ENCODE assay signal across 22 mouse cellular contexts in the genomic region with DNA sequence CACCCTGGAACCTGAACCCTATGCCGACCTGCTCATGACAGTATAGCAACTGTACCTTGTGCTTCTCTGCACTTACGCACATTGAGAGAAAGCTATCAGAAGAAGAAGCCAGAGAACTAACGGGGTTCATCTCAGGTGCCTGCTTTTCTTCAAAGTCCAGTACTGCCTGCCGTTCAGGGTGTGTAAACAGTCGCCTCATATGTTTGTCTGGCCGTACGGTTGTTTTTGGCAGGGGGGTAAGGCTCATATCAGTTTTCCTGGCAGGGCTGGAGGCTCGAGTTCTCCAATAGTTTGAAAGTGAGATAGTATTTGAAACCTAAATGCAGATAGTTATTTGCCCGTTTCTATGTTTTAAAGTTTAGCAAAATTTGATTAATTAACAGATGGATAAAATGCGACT.
"Had no signal": no experiment of that assay in that cellular context is flagged by ENCODE, and none has a peak within 500 bp of the region (broad histone marks: within the 10 kb centered on the region; RNA-seq: fewer than 3 reads in every experiment).

No protein-coding gene starts in this region.

- H3K9ac ChIP-seq: limb, embryonic 13.5 days; liver, embryonic 15.5 days; midbrain, embryonic 13.5 days; neural tube, embryonic 13.5 days had no signal

- H3K27me3 ChIP-seq: limb, embryonic 13.5 days; liver, embryonic 15.5 days; midbrain, embryonic 13.5 days; neural tube, embryonic 13.5 days had no signal

- H3K27ac ChIP-seq: kidney, postnatal 0 days; layer of hippocampus, adult 2 months; limb, embryonic 10.5 days; limb, embryonic 13.5 days; liver, embryonic 15.5 days; midbrain, embryonic 10.5 days; midbrain, embryonic 13.5 days; neural tube, embryonic 13.5 days had no signal

- H3K36me3 ChIP-seq: limb, embryonic 10.5 days; limb, embryonic 13.5 days; liver, embryonic 15.5 days; midbrain, embryonic 10.5 days; midbrain, embryonic 13.5 days; neural tube, embryonic 13.5 days had no signal

- H3K9me3 ChIP-seq: limb, embryonic 10.5 days; liver, embryonic 15.5 days; midbrain, embryonic 10.5 days; neural tube, embryonic 13.5 days had no signal

- H3K4me1 ChIP-seq: limb, embryonic 13.5 days; liver, embryonic 15.5 days; midbrain, embryonic 10.5 days; midbrain, embryonic 13.5 days; neural tube, embryonic 13.5 days had no signal

- DNase-seq: kidney, adult 2 months; kidney, postnatal 25 days; layer of hippocampus, adult 9-11 months; liver; lung, adult 2 months; lung, postnatal 10 days; lung, postnatal 36 days; retina, postnatal 1 day; right cerebral cortex, postnatal 25 days; thymus, postnatal 36 days had no signal

- H3K4me2 ChIP-seq: limb, embryonic 13.5 days; liver, embryonic 15.5 days; midbrain, embryonic 13.5 days; neural tube, embryonic 13.5 days had no signal

- ATAC-seq: intestine, postnatal 0 days; midbrain, embryonic 13.5 days; midbrain, embryonic 16.5 days had no signal

- H3K4me3 ChIP-seq: layer of hippocampus, adult 2 months; limb, embryonic 10.5 days; limb, embryonic 13.5 days; liver, embryonic 15.5 days; megakaryocyte, embryonic 14.5 days; midbrain, embryonic 10.5 days; midbrain, embryonic 13.5 days; myocyte; neural tube, embryonic 13.5 days had no signal
